Mouse (Mus musculus): ENCODE data around the gene Mgat4b. TPM values are rescaled to one million over a fixed set of nuclear protein-coding genes. Genes with fewer than 3 reads are reported as not detected.

Mgat4b gene
- total and polyA plus RNA-seq, 2 experiments from 2014 or later: 91.8 to 107 TPM

DNA sequence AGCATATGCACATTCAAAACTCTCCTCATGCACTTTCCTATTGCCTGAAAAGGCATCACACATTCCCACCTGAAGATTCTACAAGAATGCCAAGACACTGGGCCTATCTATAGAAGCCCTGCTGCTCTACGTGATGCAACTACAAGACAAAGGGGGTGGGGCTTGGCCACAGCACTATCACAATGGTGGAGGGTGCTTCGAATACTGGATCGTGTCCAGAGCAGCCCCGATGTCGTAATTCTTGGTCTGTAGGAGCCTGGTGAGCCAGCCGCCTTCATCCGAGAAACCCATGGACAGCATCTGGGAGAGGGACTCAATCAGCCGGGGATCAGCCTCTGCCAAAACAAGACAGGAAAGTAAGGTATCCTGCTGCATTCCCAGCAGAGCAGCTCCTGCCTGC, 10.1 kb upstream of the Mgat4b start:
- Histone ChIP-seq H3K27ac (ENCODE audit: low read depth, low read length) (no peak overlapping the region), H3K9ac (no peak overlapping the region), H3K9me3 (ENCODE audit: low read length) (no peaks in the 10 kb centered on the region), H3K4me1 (ENCODE audit: insufficient read depth) (no peaks in the 10 kb centered on the region), H3K4me3 (ENCODE audit: low read depth, low read length) (no peak overlapping the region), H3K4me2 (ENCODE audit: low read depth) (no peak overlapping the region), H3K36me3 (ENCODE audit: insufficient read depth) (peaks cover 82% of the 10 kb centered on the region), H3K27me3 (ENCODE audit: insufficient read depth, low read length) (no peaks in the 10 kb centered on the region)
- 82% methylated on average over 8 of the region's 8 CpGs for WGBS
- no peak for TF ChIP-seq CTCF (IDR thresholded peaks at IDR 0.05; ENCODE audit: low read depth)
- DNase-seq (no peak), ATAC-seq (no peak)

DNA sequence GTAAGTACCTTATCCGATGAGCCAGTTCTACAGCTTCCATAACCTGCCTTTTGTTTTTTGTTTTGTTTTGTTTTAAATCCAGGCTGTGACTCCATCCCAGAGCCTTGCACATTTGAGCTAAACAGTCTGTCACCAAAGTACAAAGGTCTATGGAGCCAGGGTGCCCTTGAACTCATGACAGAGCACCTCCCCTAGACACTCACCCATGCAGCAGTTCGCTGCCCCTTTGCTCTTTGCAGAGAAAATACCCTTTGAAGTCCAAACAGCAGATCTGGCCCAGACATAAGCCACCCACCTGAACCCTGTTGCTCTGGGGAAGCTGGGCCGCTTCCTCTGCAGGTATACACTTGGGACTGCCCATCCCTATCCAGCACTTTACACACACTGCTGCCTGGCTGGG, 9.1 kb upstream of the Mgat4b start:
- no peak for TF ChIP-seq CTCF (IDR thresholded peaks at IDR 0.05; ENCODE audit: low read depth)
- no peak overlapping the region for H3K4me3 ChIP-seq (ENCODE audit: low read depth, low read length)
- no peak overlapping the region for H3K27ac ChIP-seq (ENCODE audit: low read depth, low read length)
- ATAC-seq (no peak), DNase-seq (no peak)
- H3K36me3 ChIP-seq (ENCODE audit: insufficient read depth): peaks cover 91% of the 10 kb centered on the region
- no peaks in the 10 kb centered on the region for H3K27me3 ChIP-seq (ENCODE audit: insufficient read depth, low read length)
- no peak overlapping the region for H3K4me2 ChIP-seq (ENCODE audit: low read depth)
- 91% methylated on average over 3 of the region's 3 CpGs for WGBS
- H3K4me1 ChIP-seq (ENCODE audit: insufficient read depth): no peaks in the 10 kb centered on the region
- no peaks in the 10 kb centered on the region for H3K9me3 ChIP-seq (ENCODE audit: low read length)
- no peak overlapping the region for H3K9ac ChIP-seq

DNA sequence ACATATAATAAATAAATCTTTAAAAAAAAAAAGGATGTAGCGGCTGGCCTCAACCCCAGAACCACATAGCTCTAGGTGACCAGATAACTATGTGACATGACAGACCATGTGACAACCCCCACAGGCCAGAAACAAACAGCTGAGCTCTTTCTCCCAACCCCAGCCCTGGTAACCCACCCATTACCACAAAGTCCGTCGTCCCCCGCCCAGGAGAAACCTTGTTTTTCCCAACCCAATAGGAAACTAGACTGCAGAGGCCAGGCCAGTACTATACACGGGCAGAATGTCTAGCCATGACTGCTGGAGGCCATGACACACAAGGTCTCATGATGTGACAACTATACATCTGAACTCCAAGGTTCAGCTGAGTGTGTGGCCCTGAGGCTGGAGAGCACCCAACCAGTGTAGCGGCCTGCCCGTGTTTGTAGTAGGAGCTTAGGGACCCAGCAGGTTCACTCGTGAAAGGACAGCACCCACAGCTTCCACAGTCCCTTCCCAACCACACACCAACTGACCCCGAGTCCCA, 7.3 kb upstream of the Mgat4b start:
- ATAC-seq (no peak), DNase-seq (no peak)
- Histone ChIP-seq H3K9ac (no peak overlapping the region), H3K36me3 (ENCODE audit: insufficient read depth) (peaks cover 88% of the 10 kb centered on the region), H3K4me1 (ENCODE audit: insufficient read depth) (no peaks in the 10 kb centered on the region), H3K27ac (ENCODE audit: low read depth, low read length) (no peak overlapping the region), H3K4me2 (ENCODE audit: low read depth) (no peak overlapping the region), H3K4me3 (ENCODE audit: low read depth, low read length) (no peak overlapping the region), H3K27me3 (ENCODE audit: insufficient read depth, low read length) (no peaks in the 10 kb centered on the region), H3K9me3 (ENCODE audit: low read length) (no peaks in the 10 kb centered on the region)
- 92% methylated on average over 9 of the region's 9 CpGs for WGBS
- no peak for TF ChIP-seq CTCF (IDR thresholded peaks at IDR 0.05; ENCODE audit: low read depth)

GRCm38 (mm10) chr11:50205434-50205833, 5.3 kb upstream of the Mgat4b start:
- 85% methylated on average over 3 of the region's 3 CpGs for WGBS
- no peak overlapping the region for H3K9ac ChIP-seq

DNA sequence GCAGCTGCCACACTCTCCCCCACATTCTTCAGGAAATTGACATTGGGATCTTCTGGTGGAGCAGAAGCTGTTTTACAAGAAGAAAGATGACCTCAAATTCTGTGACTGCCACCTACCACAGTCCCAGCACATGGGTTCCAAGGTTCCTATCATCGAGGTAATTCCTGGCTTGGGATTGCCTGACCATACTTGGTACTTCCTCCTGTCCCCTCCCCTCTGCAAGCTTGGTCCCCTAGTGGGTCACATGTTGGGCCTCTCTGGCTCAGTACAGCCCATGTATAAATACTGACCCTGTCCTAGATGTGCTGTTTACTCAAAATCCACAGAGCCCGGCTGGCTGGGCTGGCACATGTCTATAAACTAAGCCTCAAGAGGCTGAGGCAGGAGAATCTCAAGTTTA, 4.7 kb upstream of the Mgat4b start:
- no peak overlapping the region for H3K4me2 ChIP-seq (ENCODE audit: low read depth)
- peaks cover 64% of the 10 kb centered on the region for H3K36me3 ChIP-seq (ENCODE audit: insufficient read depth)
- DNase-seq (no peak), ATAC-seq (no peak)
- H3K9me3 ChIP-seq (ENCODE audit: low read length): no peaks in the 10 kb centered on the region
- H3K27me3 ChIP-seq (ENCODE audit: insufficient read depth, low read length): no peaks in the 10 kb centered on the region
- no peak overlapping the region for H3K27ac ChIP-seq (ENCODE audit: low read depth, low read length)
- 97% methylated on average over 2 of the region's 2 CpGs for WGBS
- H3K4me1 ChIP-seq (ENCODE audit: insufficient read depth): peaks cover 11% of the 10 kb centered on the region; the same call in 1 of the 2 replicates
- no peak overlapping the region for H3K9ac ChIP-seq
- H3K4me3 ChIP-seq (ENCODE audit: low read depth, low read length): no peak overlapping the region
- TF ChIP-seq CTCF (IDR thresholded peaks at IDR 0.05; ENCODE audit: low read depth): no peak

More at GRCm38 (mm10) chr11:50205434-50205833, 5.3 kb upstream of the Mgat4b start:
- Histone ChIP-seq H3K27ac (ENCODE audit: low read depth, low read length) (no peak overlapping the region), H3K27me3 (ENCODE audit: insufficient read depth, low read length) (no peaks in the 10 kb centered on the region), H3K4me2 (ENCODE audit: low read depth) (no peak overlapping the region), H3K4me3 (ENCODE audit: low read depth, low read length) (no peak overlapping the region), H3K4me1 (ENCODE audit: insufficient read depth) (peaks cover 7% of the 10 kb centered on the region; the same call in 1 of the 2 replicates), H3K36me3 (ENCODE audit: insufficient read depth) (peaks cover 70% of the 10 kb centered on the region), H3K9me3 (ENCODE audit: low read length) (no peaks in the 10 kb centered on the region)
- no peak for DNase-seq
- no peak for TF ChIP-seq CTCF (IDR thresholded peaks at IDR 0.05; ENCODE audit: low read depth)
- ATAC-seq: no peak

DNA sequence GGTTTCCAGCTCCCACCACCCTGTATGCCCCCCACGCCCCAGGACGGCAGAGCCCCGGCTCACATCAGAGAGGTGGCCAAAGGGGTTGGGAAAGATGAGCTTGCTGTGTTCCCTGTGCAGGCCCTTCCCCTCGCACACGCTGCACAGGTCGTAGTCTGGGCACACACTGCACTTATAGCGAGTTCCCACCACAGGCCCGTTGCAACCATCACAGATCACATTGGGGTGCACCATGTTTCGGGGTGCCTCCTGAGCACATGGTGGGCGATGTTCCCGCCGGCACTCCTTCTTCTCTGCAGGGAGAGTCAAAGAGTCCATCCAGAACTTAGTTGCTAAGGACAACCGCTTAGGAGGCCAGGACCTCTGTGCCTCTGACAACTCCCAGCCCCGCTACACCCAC, 3.3 kb upstream of the Mgat4b start:
- H3K27me3 ChIP-seq (ENCODE audit: insufficient read depth, low read length): no peaks in the 10 kb centered on the region
- peaks cover 51% of the 10 kb centered on the region for H3K36me3 ChIP-seq (ENCODE audit: insufficient read depth)
- TF ChIP-seq CTCF (IDR thresholded peaks at IDR 0.05; ENCODE audit: low read depth): no peak
- H3K9me3 ChIP-seq (ENCODE audit: low read length): no peaks in the 10 kb centered on the region
- H3K27ac ChIP-seq (ENCODE audit: low read depth, low read length): no peak overlapping the region
- no peak for DNase-seq
- H3K4me3 ChIP-seq (ENCODE audit: low read depth, low read length): no peak overlapping the region
- H3K4me1 ChIP-seq (ENCODE audit: insufficient read depth): peaks cover 12% of the 10 kb centered on the region; the same call in 1 of the 2 replicates
- ATAC-seq: no peak
- H3K4me2 ChIP-seq (ENCODE audit: low read depth): no peak overlapping the region
- no peak overlapping the region for H3K9ac ChIP-seq
- 99% methylated on average over 14 of the region's 14 CpGs for WGBS

DNA sequence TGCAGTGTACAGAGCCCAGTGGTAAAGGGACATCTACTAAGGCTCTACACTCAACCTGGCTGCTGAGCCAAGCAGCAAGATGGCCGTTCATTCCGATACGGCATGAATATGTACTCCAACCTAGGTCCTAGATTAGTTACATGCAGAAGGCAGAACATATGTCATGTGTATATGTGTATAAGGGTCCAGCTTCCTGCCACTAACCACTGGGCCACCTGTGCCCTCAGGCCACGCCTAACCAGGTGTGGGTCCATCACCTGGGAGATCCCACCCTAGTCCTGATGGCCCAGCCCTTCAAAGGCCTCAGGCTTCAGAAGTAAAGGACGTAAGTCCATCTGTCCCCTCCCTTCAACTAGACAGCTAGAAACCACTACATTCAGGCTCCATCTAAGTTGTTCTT, 2.7 kb upstream of the Mgat4b start:
- no peak overlapping the region for H3K27ac ChIP-seq (ENCODE audit: low read depth, low read length)
- peaks cover 12% of the 10 kb centered on the region; the same call in 1 of the 2 replicates for H3K4me1 ChIP-seq (ENCODE audit: insufficient read depth)
- TF ChIP-seq CTCF (IDR thresholded peaks at IDR 0.05; ENCODE audit: low read depth): no peak
- ATAC-seq: no peak
- no peaks in the 10 kb centered on the region for H3K9me3 ChIP-seq (ENCODE audit: low read length)
- no peaks in the 10 kb centered on the region for H3K27me3 ChIP-seq (ENCODE audit: insufficient read depth, low read length)
- no peak overlapping the region for H3K9ac ChIP-seq
- H3K36me3 ChIP-seq (ENCODE audit: insufficient read depth): peaks cover 44% of the 10 kb centered on the region
- WGBS: 98% methylated on average over 5 of the region's 5 CpGs
- DNase-seq: no peak
- H3K4me2 ChIP-seq (ENCODE audit: low read depth): no peak overlapping the region
- no peak overlapping the region for H3K4me3 ChIP-seq (ENCODE audit: low read depth, low read length)

All from forebrain, postnatal 0 days (tissue).